Mouse (Mus musculus) intestine, embryonic 14.5 days (tissue): ENCODE measurements around the gene Ankrd13a. TPM values are rescaled to one million over a fixed set of nuclear protein-coding genes. Genes with fewer than 3 reads are reported as not detected.
A peak's percentile ranks its signal among the peaks of the same experiment; 100 is the strongest.

Experiments
- ATAC-seq: fragments of 200-750 bp; cut with Nextera tagmentation; replicated peaks from 2 replicates; pipeline ENCODE4 v1.8.0; 2017; ENCODE audit warnings: low read depth, moderate number of reproducible peaks, moderate TSS enrichment, moderate library complexity; ENCODE audit not compliant: low FRiP score, low TSS enrichment
- DNase-seq: peaks from one replicate; pipeline ENCODE4 v3.0.0-alpha.2; 2018; ENCODE audit warnings: low spot score
- H3K27ac ChIP-seq: fragments of 300-500 bp; sonication (generic); 2 replicates; pipeline ENCODE4 v1.5.1; 2014; ENCODE audit warnings: low read depth, mild to moderate bottlenecking, control low read depth
- H3K27me3 ChIP-seq: fragments of 300-500 bp; sonication (generic); replicated peaks from 2 replicates; pipeline ENCODE4 v1.6.1; 2014; ENCODE audit warnings: low read length, control low read depth; ENCODE audit not compliant: control insufficient read depth, insufficient read depth
- H3K36me3 ChIP-seq: fragments of 300-500 bp; sonication (generic); 2 replicates; pipeline ENCODE4 v1.6.1; 2014; ENCODE audit warnings: low read length, control low read depth; ENCODE audit not compliant: control insufficient read depth, insufficient read depth
- H3K4me1 ChIP-seq: fragments of 300-500 bp; sonication (generic); replicated peaks from 2 replicates; pipeline ENCODE4 v1.6.1; 2014; ENCODE audit warnings: low read length, control low read depth, mixed read lengths; ENCODE audit not compliant: control insufficient read depth, insufficient read depth
- H3K4me2 ChIP-seq: fragments of 300-500 bp; sonication (generic); 2 replicates; pipeline ENCODE4 v1.6.1; 2014; ENCODE audit warnings: low read length
- H3K4me3 ChIP-seq: fragments of 300-500 bp; sonication (generic); 2 replicates; pipeline ENCODE4 v1.5.1; 2014; ENCODE audit warnings: low read depth, low read length, control low read depth, mixed read lengths
- H3K9ac ChIP-seq: fragments of 300-500 bp; sonication (generic); 2 replicates; pipeline ENCODE4 v1.6.1; 2014; ENCODE audit warnings: mild to moderate bottlenecking, low read length
- H3K9me3 ChIP-seq: fragments of 300-500 bp; sonication (generic); 2 replicates; pipeline ENCODE4 v1.6.1; 2016; ENCODE audit warnings: low read length, control low read depth; ENCODE audit not compliant: control insufficient read depth
- WGBS: fragments of 180-500 bp; shearing (Covaris S2); extraction: QIAGEN DNeasy Blood & Tissue Kit; methylation state at CpG from one replicate; pipeline ENCODE4 v1.1.7; 2014; 5-methylcytosine and 5-hydroxymethylcytosine counted together
- polyA plus RNA-seq: library from polyadenylated mRNA; unstranded; fragments of >200 nt; fragmentation: Nextera tagmentation; extraction: Ambion mirVana; gene quantifications from 2 replicates; pipeline ENCODE4 v1.2.1, GENCODE M21; 2014

Gene Ankrd13a
- polyA plus RNA-seq = 50.1 and 65.4 TPM in 2 replicates

GRCm38 (mm10) chr5:114774403-114775051 is at the start of gene Ankrd13a:
TSS of gene Ankrd13a (plus strand) at chr5:114774677.
- peak; percentile 88 for DNase-seq
- under 1% methylated on average over 46 of the region's 73 CpGs for WGBS
- Histone ChIP-seq H3K4me1 (peaks cover 20% of the 10 kb centered on the region; the same call in 1 of the 2 replicates), H3K9ac (peak within 1 kb of the TSS; percentile 88), H3K9me3 (no peaks in the 10 kb centered on the region), H3K36me3 (no peaks in the 10 kb centered on the region), H3K27ac (peak within 1 kb of the TSS; percentile 94), H3K27me3 (no peaks in the 10 kb centered on the region), H3K4me3 (peak within 1 kb of the TSS; percentile 67), H3K4me2 (peak within 1 kb of the TSS; percentile 87)
- ATAC-seq = peak; percentile 87

GRCm38 (mm10) chr5:114728160-114728559 is 46.3 kb upstream of the Ankrd13a start:
- H3K4me2 ChIP-seq = no peak overlapping the region
- DNase-seq (no peak), ATAC-seq (no peak)
- no peak overlapping the region for H3K4me3 ChIP-seq
- H3K36me3 ChIP-seq = peaks cover 59% of the 10 kb centered on the region
- H3K4me1 ChIP-seq = no peaks in the 10 kb centered on the region
- 85% methylated on average over 10 of the region's 10 CpGs for WGBS
- no peak overlapping the region for H3K27ac ChIP-seq
- no peak overlapping the region for H3K9ac ChIP-seq
- H3K27me3 ChIP-seq = no peaks in the 10 kb centered on the region
- H3K9me3 ChIP-seq = no peaks in the 10 kb centered on the region

- ATAC-seq (no peak), DNase-seq (no peak)
- H3K36me3 ChIP-seq = peaks cover 69% of the 10 kb centered on the region
Measured at GRCm38 (mm10) chr5:114730129-114730528, 44.3 kb upstream of the Ankrd13a start.

DNA sequence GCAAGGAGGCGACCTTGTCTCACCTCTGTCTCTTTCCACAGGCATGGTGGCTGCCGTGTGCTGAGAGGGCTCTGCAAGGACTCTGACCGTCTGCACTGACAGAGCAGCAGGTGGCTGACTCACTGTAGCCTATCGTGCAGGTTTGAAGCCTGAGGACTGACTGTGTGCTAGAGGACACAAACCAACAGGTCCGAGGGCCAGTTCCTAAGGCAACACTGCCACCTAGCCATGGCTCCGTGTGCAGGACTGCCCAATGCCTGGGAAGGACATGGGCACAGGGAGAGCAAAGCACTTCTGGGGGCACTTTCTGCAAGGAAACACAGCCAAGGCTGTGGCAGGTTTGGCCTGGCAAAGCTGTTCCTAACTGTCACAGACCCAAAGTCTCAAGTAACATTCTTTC is 43.0 kb upstream of the Ankrd13a start:
- no peak for ATAC-seq
- peaks cover 81% of the 10 kb centered on the region for H3K36me3 ChIP-seq

More at GRCm38 (mm10) chr5:114730129-114730528, 44.3 kb upstream of the Ankrd13a start:
- Histone ChIP-seq H3K9me3 (no peaks in the 10 kb centered on the region), H3K4me3 (no peak overlapping the region), H3K9ac (no peak overlapping the region), H3K27me3 (no peaks in the 10 kb centered on the region), H3K4me1 (no peaks in the 10 kb centered on the region), H3K4me2 (no peak overlapping the region), H3K27ac (no peak overlapping the region)
- 81% methylated on average over 10 of the region's 10 CpGs for WGBS

DNA sequence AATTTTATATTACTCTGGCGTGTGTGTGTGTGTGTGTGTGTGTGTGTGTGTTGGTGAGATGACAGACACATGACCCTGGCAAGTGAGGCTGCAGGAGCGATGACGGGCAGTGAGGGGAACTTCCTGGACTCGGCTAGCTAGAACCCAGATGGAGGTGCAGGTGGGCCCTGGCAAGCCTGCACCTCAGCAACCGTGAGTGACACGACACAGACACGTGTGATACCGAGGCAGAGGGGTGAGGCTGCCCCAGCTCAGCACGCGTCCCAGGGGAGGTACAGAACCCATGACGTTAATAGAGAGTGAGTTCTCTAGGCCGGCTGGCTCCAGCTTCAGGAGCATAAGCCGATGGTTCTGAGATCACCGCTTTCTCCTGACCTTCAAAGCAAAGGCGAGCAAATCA is 42.5 kb upstream of the Ankrd13a start:
- Histone ChIP-seq H3K27ac (no peak overlapping the region), H3K4me1 (no peaks in the 10 kb centered on the region), H3K36me3 (peaks cover 86% of the 10 kb centered on the region), H3K4me3 (no peak overlapping the region), H3K4me2 (no peak overlapping the region), H3K9me3 (no peaks in the 10 kb centered on the region), H3K27me3 (no peaks in the 10 kb centered on the region), H3K9ac (no peak overlapping the region)
- no peak for DNase-seq
- WGBS = 87% methylated on average over 15 of the region's 15 CpGs
- no peak for ATAC-seq

More for the DNA sequence above, 43.0 kb upstream of the Ankrd13a start:
- no peaks in the 10 kb centered on the region for H3K27me3 ChIP-seq
- no peak overlapping the region for H3K4me2 ChIP-seq
- H3K27ac ChIP-seq = no peak overlapping the region
- no peaks in the 10 kb centered on the region for H3K9me3 ChIP-seq
- H3K4me1 ChIP-seq = no peaks in the 10 kb centered on the region
- H3K4me3 ChIP-seq = no peak overlapping the region
- no peak for DNase-seq
- H3K9ac ChIP-seq = no peak overlapping the region
- WGBS = 63% methylated on average over 6 of the region's 6 CpGs

GRCm38 (mm10) chr5:114733606-114734005 is 40.9 kb upstream of the Ankrd13a start:
- 94% methylated on average over 15 of the region's 15 CpGs for WGBS
- ATAC-seq = no peak
- Histone ChIP-seq H3K27me3 (no peaks in the 10 kb centered on the region), H3K9ac (no peak overlapping the region), H3K4me3 (no peak overlapping the region), H3K4me2 (no peak overlapping the region), H3K9me3 (no peaks in the 10 kb centered on the region), H3K27ac (no peak overlapping the region), H3K36me3 (peaks cover 87% of the 10 kb centered on the region), H3K4me1 (no peaks in the 10 kb centered on the region)
- no peak for DNase-seq

DNA sequence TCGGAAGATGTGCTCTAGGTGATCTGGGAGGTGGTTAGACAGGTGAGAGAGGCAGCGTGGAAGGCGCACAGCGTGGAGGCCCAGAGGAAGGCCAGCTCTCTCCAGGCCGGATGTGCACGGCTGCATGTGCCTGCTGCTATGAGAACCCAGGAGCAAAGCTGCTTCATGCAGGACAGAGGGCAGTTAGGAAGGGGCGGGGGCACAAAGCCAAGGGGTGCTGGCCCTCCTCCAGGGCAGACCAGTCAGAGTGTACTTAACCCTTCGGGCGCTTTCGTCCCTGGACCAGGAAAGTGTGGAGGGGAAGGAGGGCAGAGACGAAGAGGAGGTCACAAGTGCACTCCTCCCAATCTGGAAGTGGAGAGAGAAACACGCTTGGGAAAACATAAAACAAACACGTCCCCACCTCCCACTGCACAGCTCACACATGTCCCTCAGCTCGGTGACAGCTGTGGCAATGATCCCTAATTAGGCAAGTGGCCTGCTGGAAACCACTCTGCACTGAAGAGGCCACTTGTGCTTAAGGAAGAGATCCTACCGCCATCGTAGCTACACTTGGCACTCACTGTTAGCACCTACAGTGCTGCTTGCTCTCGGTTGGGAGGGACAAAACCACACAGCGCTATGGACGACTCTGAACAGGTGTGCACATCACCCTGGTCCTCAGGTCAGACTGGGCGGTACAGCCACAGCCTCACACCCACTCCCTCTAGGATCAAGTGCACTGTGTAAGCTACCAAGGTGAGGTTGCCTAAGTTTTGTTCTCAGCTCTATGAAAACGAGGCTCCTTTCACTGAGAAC is 37.2 kb upstream of the Ankrd13a start:
- Histone ChIP-seq H3K4me3 (no peak overlapping the region), H3K4me2 (no peak overlapping the region), H3K4me1 (no peaks in the 10 kb centered on the region), H3K9me3 (no peaks in the 10 kb centered on the region), H3K27ac (no peak overlapping the region), H3K27me3 (no peaks in the 10 kb centered on the region), H3K9ac (no peak overlapping the region), H3K36me3 (peaks cover 81% of the 10 kb centered on the region)
- WGBS = 89% methylated on average over 21 of the region's 21 CpGs
- ATAC-seq (no peak), DNase-seq (no peak)

- Histone ChIP-seq H3K9ac (no peak overlapping the region), H3K4me2 (no peak overlapping the region), H3K9me3 (no peaks in the 10 kb centered on the region), H3K4me1 (no peaks in the 10 kb centered on the region), H3K27ac (no peak overlapping the region), H3K36me3 (peaks cover 80% of the 10 kb centered on the region), H3K4me3 (no peak overlapping the region), H3K27me3 (no peaks in the 10 kb centered on the region)
- 83% methylated on average over 12 of the region's 12 CpGs for whole genome bisulfite sequencing
- ATAC-seq (no peak), DNase-seq (no peak)
Measured at GRCm38 (mm10) chr5:114738707-114739241, 35.7 kb upstream of the Ankrd13a start.
